Mouse (Mus musculus) heart, embryonic 13.5 days (tissue): ENCODE data around the gene Adgrl3. TPM values are rescaled to one million over a fixed set of nuclear protein-coding genes. Genes with fewer than 3 reads are reported as not detected.
A peak's percentile ranks its signal among the peaks of the same experiment; 100 is the strongest.

Experiments
- ATAC-seq: fragments of 200-750 bp; cut with Nextera tagmentation; 2 replicates; pipeline ENCODE4 v1.8.0; 2017; ENCODE audit warnings: moderate TSS enrichment; ENCODE audit not compliant: insufficient number of reproducible peaks, low FRiP score, low TSS enrichment; ENCODE audit errors: extremely low read depth
- H3K27ac ChIP-seq: fragments of 300-500 bp; sonication (generic); replicated peaks from 2 replicates; pipeline ENCODE4 v1.5.1; 2015; ENCODE audit warnings: moderate library complexity, mild to moderate bottlenecking, inconsistent platforms
- H3K27me3 ChIP-seq: fragments of 300-500 bp; sonication (generic); replicated peaks from 2 replicates; pipeline ENCODE4 v1.6.1; 2015; ENCODE audit warnings: mild to moderate bottlenecking, inconsistent platforms
- H3K36me3 ChIP-seq: fragments of 300-500 bp; sonication (generic); 2 replicates; pipeline ENCODE4 v1.6.1; 2015; ENCODE audit warnings: mild to moderate bottlenecking, inconsistent platforms
- H3K4me1 ChIP-seq: fragments of 300-500 bp; sonication (generic); 2 replicates; pipeline ENCODE4 v1.6.1; 2015; ENCODE audit warnings: inconsistent platforms
- H3K4me2 ChIP-seq: fragments of 300-500 bp; sonication (generic); 2 replicates; pipeline ENCODE4 v1.6.1; 2015; ENCODE audit warnings: inconsistent platforms, mild to moderate bottlenecking, moderate library complexity
- H3K4me3 ChIP-seq: fragments of 300-500 bp; sonication (generic); 2 replicates; pipeline ENCODE4 v1.5.1; 2015; ENCODE audit warnings: moderate library complexity, mild to moderate bottlenecking, inconsistent platforms
- H3K9ac ChIP-seq: fragments of 300-500 bp; sonication (generic); 2 replicates; pipeline ENCODE4 v1.6.1; 2015; ENCODE audit warnings: inconsistent platforms, mild to moderate bottlenecking, moderate library complexity
- H3K9me3 ChIP-seq: fragments of 300-500 bp; sonication (generic); 2 replicates; pipeline ENCODE4 v1.6.1; 2016; ENCODE audit warnings: inconsistent platforms
- WGBS: fragments of 180-500 bp; shearing (Covaris S2); methylation state at CpG from one replicate; pipeline ENCODE4 v1.1.7; 2015; ENCODE audit warnings: mixed read lengths; 5-methylcytosine and 5-hydroxymethylcytosine counted together
- polyA plus RNA-seq: library from polyadenylated mRNA; unstranded; fragments of >200 nt; fragmentation: Nextera tagmentation; extraction: Ambion mirVana; gene quantifications from 2 replicates; pipeline ENCODE4 v1.2.1, GENCODE M21; 2015

Gene Adgrl3
- polyA plus RNA-seq, 1 experiment from 2014 or later: 6.8 TPM

DNA sequence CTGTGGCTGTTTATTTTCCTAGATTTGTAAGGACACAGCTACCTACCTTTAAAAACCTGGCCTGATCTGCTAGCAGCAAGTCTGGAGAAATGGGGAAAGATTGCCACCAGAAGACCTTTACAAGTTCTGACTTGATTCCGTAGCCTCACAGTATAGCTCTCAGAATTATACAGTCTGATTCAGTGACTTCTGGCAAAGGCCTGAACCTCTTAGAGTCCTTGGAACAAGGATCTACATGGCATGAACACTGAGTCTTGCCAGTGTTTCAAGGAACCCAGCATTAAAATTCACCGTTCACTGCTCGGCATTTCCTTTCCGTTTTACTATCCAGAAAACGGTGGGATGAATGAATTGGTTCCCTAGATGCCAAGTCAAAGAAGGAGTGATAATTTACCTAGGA, 756.3 kb downstream of the Adgrl3 start:
- no peaks in the 10 kb centered on the region for H3K9me3 ChIP-seq
- no peaks in the 10 kb centered on the region for H3K36me3 ChIP-seq
- H3K4me2 ChIP-seq: no peak overlapping the region
- 86% methylated on average over 5 of the region's 5 CpGs for WGBS
- no peak overlapping the region for H3K4me3 ChIP-seq
- peaks cover 12% of the 10 kb centered on the region for H3K4me1 ChIP-seq
- no peaks in the 10 kb centered on the region for H3K27me3 ChIP-seq
- H3K27ac ChIP-seq: no peak overlapping the region
- no peak overlapping the region for H3K9ac ChIP-seq
- ATAC-seq: no peak

DNA sequence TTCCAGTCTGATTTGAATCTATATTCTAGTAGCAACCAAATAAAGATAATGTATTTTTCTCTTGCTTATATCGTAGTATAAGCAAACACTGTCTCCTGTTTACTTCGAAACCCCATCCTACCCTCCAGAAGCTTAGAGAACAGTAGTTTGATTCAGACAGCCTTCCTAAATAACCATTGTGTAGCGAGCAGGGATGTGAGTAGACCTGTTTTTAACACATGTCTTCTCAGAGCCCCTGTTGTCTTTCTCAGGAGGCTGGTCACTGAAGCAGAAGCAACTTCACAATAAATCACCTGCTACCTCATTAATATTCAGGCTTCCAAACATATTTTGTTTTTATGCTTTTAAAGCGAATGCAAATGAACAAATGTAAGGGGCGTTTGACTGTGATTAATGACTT, 756.8 kb downstream of the Adgrl3 start:
- ATAC-seq: no peak
- WGBS: 79% methylated on average over 5 of the region's 5 CpGs
- no peaks in the 10 kb centered on the region for H3K36me3 ChIP-seq
- no peaks in the 10 kb centered on the region for H3K9me3 ChIP-seq
- no peak overlapping the region for H3K4me2 ChIP-seq
- peaks cover 16% of the 10 kb centered on the region for H3K4me1 ChIP-seq
- no peak overlapping the region for H3K27ac ChIP-seq
- H3K9ac ChIP-seq: no peak overlapping the region
- no peaks in the 10 kb centered on the region for H3K27me3 ChIP-seq
- H3K4me3 ChIP-seq: no peak overlapping the region

GRCm38 (mm10) chr5:81784770-81785169, 764.8 kb downstream of the Adgrl3 start:
- no peak for ATAC-seq
- H3K27me3 ChIP-seq: no peaks in the 10 kb centered on the region
- WGBS: 39% methylated on average over 8 of the region's 8 CpGs
- H3K9ac ChIP-seq: no peak overlapping the region
- no peaks in the 10 kb centered on the region for H3K36me3 ChIP-seq
- H3K4me3 ChIP-seq: no peak overlapping the region
- no peak overlapping the region for H3K4me2 ChIP-seq
- peaks cover 25% of the 10 kb centered on the region for H3K4me1 ChIP-seq
- H3K9me3 ChIP-seq: no peaks in the 10 kb centered on the region
- H3K27ac ChIP-seq: no peak overlapping the region

DNA sequence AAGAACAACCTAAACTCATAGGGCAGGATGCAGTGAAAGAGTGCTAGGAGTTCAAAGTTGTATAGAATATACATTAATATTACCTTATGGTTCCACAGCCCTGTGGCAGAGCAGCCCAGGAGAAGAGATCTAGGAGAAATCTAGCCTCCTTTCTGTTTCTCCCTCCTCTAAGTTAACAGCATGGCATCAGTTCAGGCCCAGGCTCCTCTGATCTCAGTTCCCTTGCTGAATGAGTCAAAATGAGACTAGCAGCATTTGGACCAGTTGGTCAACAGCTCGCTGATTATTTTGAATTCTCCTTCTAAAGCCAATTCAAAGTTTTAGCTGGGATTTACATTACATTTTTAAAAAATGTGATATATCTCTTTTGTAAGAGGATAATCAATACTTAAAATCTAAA, 770.8 kb downstream of the Adgrl3 start:
- Histone ChIP-seq H3K9me3 (no peaks in the 10 kb centered on the region), H3K27me3 (no peaks in the 10 kb centered on the region), H3K36me3 (peaks cover 8% of the 10 kb centered on the region; the same call in 1 of the 2 replicates), H3K9ac (no peak overlapping the region), H3K4me2 (no peak overlapping the region), H3K27ac (no peak overlapping the region), H3K4me1 (no peaks in the 10 kb centered on the region), H3K4me3 (no peak overlapping the region)
- 72% methylated on average over 1 of the region's 1 CpGs for WGBS
- ATAC-seq: no peak

DNA sequence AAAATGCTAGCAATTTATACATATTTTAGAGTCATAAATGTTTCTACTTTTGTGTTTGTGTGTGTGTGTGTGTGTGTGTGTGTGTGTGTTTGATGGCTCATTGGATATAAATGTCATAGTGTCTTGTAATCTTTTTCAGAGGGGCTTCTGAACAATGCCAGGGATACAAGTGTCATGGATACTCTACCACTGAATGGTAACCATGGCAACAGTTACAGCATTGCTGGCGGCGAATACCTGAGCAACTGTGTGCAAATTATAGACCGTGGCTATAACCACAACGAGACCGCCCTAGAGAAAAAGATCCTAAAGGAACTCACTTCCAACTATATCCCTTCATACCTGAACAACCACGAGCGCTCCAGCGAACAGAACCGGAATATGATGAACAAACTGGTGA, 774.2 kb downstream of the Adgrl3 start:
- H3K4me1 ChIP-seq: no peaks in the 10 kb centered on the region
- H3K27ac ChIP-seq: no peak overlapping the region
- 84% methylated on average over 9 of the region's 9 CpGs for WGBS
- no peak overlapping the region for H3K4me2 ChIP-seq
- H3K4me3 ChIP-seq: no peak overlapping the region
- H3K9me3 ChIP-seq: no peaks in the 10 kb centered on the region
- H3K27me3 ChIP-seq: no peaks in the 10 kb centered on the region
- no peak for ATAC-seq
- H3K36me3 ChIP-seq: peaks cover 8% of the 10 kb centered on the region; the same call in 1 of the 2 replicates
- H3K9ac ChIP-seq: no peak overlapping the region

DNA sequence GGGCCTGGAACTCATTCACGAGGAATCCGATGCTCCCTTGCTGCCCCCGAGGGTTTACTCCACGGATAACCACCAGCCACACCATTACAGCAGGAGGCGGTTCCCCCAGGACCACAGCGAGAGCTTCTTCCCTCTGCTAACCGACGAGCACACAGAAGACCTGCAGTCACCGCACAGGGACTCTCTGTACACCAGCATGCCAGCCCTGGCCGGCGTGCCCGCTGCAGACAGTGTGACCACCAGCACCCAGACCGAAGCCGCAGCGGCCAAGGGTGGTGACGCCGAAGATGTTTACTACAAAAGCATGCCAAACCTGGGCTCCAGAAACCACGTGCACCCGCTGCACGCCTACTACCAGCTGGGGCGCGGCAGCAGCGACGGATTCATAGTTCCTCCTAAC, 774.7 kb downstream of the Adgrl3 start:
- 76% methylated on average over 24 of the region's 24 CpGs for WGBS
- Histone ChIP-seq H3K27me3 (no peaks in the 10 kb centered on the region), H3K4me2 (peak overlapping the region; percentile 8; the same call in 1 of the 2 replicates), H3K9ac (no peak overlapping the region), H3K9me3 (no peaks in the 10 kb centered on the region), H3K27ac (no peak overlapping the region), H3K4me1 (no peaks in the 10 kb centered on the region), H3K36me3 (peaks cover 8% of the 10 kb centered on the region; the same call in 1 of the 2 replicates), H3K4me3 (no peak overlapping the region)
- ATAC-seq: no peak

- no peak overlapping the region for H3K4me3 ChIP-seq
- no peaks in the 10 kb centered on the region for H3K9me3 ChIP-seq
- no peak for ATAC-seq
- no peaks in the 10 kb centered on the region for H3K27me3 ChIP-seq
- peaks cover 8% of the 10 kb centered on the region; the same call in 1 of the 2 replicates for H3K36me3 ChIP-seq
- no peak overlapping the region for H3K4me2 ChIP-seq
- WGBS: 79% methylated on average over 4 of the region's 4 CpGs
- H3K9ac ChIP-seq: no peak overlapping the region
- no peaks in the 10 kb centered on the region for H3K4me1 ChIP-seq
- H3K27ac ChIP-seq: no peak overlapping the region
These were observed 776.2 kb downstream of the Adgrl3 start for GRCm38 (mm10) chr5:81796128-81796527.

DNA sequence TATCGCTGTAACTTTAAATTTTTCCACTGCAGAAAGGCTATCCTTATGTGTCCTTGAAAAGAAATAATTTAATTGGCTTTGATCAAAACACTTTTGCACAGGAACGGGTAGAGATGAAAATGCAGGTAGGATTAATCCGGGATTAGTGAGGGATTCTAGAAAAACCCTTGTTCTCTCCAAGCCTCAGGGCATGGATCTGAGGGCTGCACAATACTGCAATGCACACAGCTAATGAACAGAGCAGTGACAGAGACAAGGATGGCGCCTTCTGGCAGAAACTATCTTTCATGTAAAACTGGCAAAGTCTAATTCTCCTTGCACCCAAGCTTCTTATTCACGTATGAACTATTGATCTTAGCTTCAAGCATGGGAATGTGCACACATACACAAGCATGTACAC, 791.0 kb downstream of the Adgrl3 start:
- no peaks in the 10 kb centered on the region for H3K27me3 ChIP-seq
- H3K4me1 ChIP-seq: no peaks in the 10 kb centered on the region
- H3K4me2 ChIP-seq: no peak overlapping the region
- H3K27ac ChIP-seq: no peak overlapping the region
- no peaks in the 10 kb centered on the region for H3K36me3 ChIP-seq
- H3K9me3 ChIP-seq: no peaks in the 10 kb centered on the region
- H3K4me3 ChIP-seq: no peak overlapping the region
- no peak for ATAC-seq
- 85% methylated on average over 5 of the region's 5 CpGs for WGBS
- no peak overlapping the region for H3K9ac ChIP-seq

DNA sequence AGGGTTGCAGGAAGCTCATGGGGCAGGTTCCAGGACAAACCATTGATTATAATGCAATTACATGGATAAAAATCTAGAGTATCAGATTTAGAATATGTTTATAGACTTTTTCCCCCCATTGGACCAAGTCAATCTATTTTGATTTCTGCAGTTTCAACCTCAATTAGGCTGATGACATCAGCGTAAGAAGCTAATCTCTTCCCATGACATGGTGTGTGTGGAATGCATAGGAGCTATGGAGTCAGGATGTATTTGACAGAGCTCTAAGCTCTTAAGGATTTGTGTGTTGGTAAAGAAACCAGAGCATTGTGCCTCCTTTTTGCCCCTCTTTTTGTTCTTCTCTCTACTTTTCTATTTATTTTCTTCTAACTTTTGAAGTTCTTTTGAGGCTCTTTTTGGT, 812.1 kb downstream of the Adgrl3 start:
- no peaks in the 10 kb centered on the region for H3K27me3 ChIP-seq
- no peak for ATAC-seq
- H3K9me3 ChIP-seq: no peaks in the 10 kb centered on the region
- no peak overlapping the region for H3K4me3 ChIP-seq
- H3K9ac ChIP-seq: no peak overlapping the region
- no peak overlapping the region for H3K27ac ChIP-seq
- no peaks in the 10 kb centered on the region for H3K4me1 ChIP-seq
- no peaks in the 10 kb centered on the region for H3K36me3 ChIP-seq
- 62% methylated on average over 1 of the region's 1 CpGs for WGBS
- H3K4me2 ChIP-seq: no peak overlapping the region

DNA sequence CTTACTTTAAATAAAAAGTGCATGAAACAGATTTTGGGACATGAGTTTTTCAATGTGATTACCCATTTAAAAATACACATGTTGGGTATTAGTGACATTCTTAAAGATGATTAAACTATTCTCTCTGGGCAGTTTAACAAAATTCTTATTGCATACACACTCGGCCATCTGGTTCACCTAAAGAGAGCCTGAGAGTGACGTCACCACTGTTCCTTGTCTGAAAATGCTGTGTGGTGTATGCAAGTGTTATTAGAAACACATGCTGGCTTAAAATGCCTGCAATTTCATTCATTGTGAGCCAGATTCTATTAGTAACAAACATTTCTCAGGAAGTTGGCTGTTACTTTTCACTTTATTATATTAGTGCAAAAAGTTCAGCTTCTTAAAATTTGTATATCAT, 812.7 kb downstream of the Adgrl3 start:
- WGBS: 67% methylated on average over 2 of the region's 2 CpGs

GRCm38 (mm10) chr5:81837860-81838259, 817.9 kb downstream of the Adgrl3 start:
- WGBS: 90% methylated on average over 2 of the region's 2 CpGs
- ATAC-seq: no peak
- no peaks in the 10 kb centered on the region for H3K9me3 ChIP-seq

More for the DNA sequence above, 812.7 kb downstream of the Adgrl3 start:
- Histone ChIP-seq H3K4me1 (no peaks in the 10 kb centered on the region), H3K27me3 (no peaks in the 10 kb centered on the region), H3K36me3 (no peaks in the 10 kb centered on the region), H3K4me3 (no peak overlapping the region), H3K4me2 (no peak overlapping the region), H3K27ac (no peak overlapping the region), H3K9me3 (no peaks in the 10 kb centered on the region), H3K9ac (no peak overlapping the region)
- no peak for ATAC-seq

GRCm38 (mm10) chr5:81843798-81844197, 823.9 kb downstream of the Adgrl3 start:
- Histone ChIP-seq H3K27ac (no peak overlapping the region), H3K9ac (no peak overlapping the region), H3K4me3 (no peak overlapping the region), H3K9me3 (no peaks in the 10 kb centered on the region), H3K4me1 (no peaks in the 10 kb centered on the region), H3K4me2 (no peak overlapping the region), H3K36me3 (no peaks in the 10 kb centered on the region), H3K27me3 (no peaks in the 10 kb centered on the region)
- 65% methylated on average over 4 of the region's 4 CpGs for WGBS
- no peak for ATAC-seq

More at GRCm38 (mm10) chr5:81837860-81838259, 817.9 kb downstream of the Adgrl3 start:
- Histone ChIP-seq H3K4me1 (no peaks in the 10 kb centered on the region), H3K4me3 (no peak overlapping the region), H3K4me2 (no peak overlapping the region), H3K27ac (no peak overlapping the region), H3K9ac (no peak overlapping the region), H3K36me3 (no peaks in the 10 kb centered on the region), H3K27me3 (no peaks in the 10 kb centered on the region)
